Mouse (Mus musculus): ENCODE data around the gene Clstn1.

GRCm38 (mm10) chr4:149599549-149599948 is 13.3 kb downstream of the Clstn1 start:
- TF ChIP-seq POLR2A (IDR thresholded peaks at IDR 0.05; ENCODE audit: insufficient read length, low read depth): no peak
- no peak for TF ChIP-seq MAX (IDR thresholded peaks at IDR 0.05; ENCODE audit: low read depth)
- no peak for TF ChIP-seq USF1 (IDR thresholded peaks at IDR 0.05; ENCODE audit: low read depth)
- no peak for TF ChIP-seq TCF12 (IDR thresholded peaks at IDR 0.05; ENCODE audit: insufficient read depth, poor library complexity, severe bottlenecking)
- no peak for TF ChIP-seq TCF3 (IDR thresholded peaks at IDR 0.05; ENCODE audit: insufficient read length, low read depth)
- no peak for TF ChIP-seq MYOD1 (IDR thresholded peaks at IDR 0.05; ENCODE audit: control insufficient read depth in 1 of 3, insufficient read length in 2 of 3, low read depth in 2 of 3)

Measured in myocyte (in vitro differentiated cells).